Mouse (Mus musculus) adrenal gland, postnatal 10 days (tissue): Measurements from ENCODE around the gene Tspan15. TPM values are rescaled to one million over a fixed set of nuclear protein-coding genes. Genes with fewer than 3 reads are reported as not detected.

ENCODE experiments used
- DNase-seq: peaks from one replicate; pipeline ENCODE4 v3.0.0; 2021; ENCODE audit warnings: mixed read lengths
- long read RNA-seq, 2 experiments: library from polyadenylated mRNA; stranded (forward); transcript quantifications; one replicate each; pipeline ENCODE4 v2.0.0; 2021
- total RNA-seq, 2 experiments: library from RNA; stranded (reverse); gene quantifications; 2 replicates each; pipeline ENCODE4 v1.2.3; 2021

The Tspan15 gene
- 10 to 100 TPM; 16.4 to 23.6 TPM for total RNA-seq
- long read RNA-seq, experiment 1, transcript Tspan15-201 (8 exons, 3,638 nt), result major isoform, 61 of 75 reads
- long read RNA-seq, experiment 1, partial matches to known transcripts, result 1 of 75 reads
- long read RNA-seq, experiment 1, other reads (novel, unspliced or antisense), result 13 of 75 reads
- long read RNA-seq, experiment 2, transcript Tspan15-201 (8 exons, 3,638 nt), result major isoform, 64 of 78 reads
- long read RNA-seq, experiment 2, partial matches to known transcripts, result 3 of 78 reads
- long read RNA-seq, experiment 2, other reads (novel, unspliced or antisense), result 10 of 78 reads

GRCm38 (mm10) chr10:62230708-62231394 lies at the start of gene Tspan15:
Gene Tspan15, minus strand, starts transcription at chr10:62231251.
- peak; percentile 99 for DNase-seq

- no peak for DNase-seq
These were observed 48.6 kb upstream of the Tspan15 start for GRCm38 (mm10) chr10:62279671-62280070.

- no peak for DNase-seq
These were observed 48.0 kb upstream of the Tspan15 start for GRCm38 (mm10) chr10:62279066-62279465.

- no peak for DNase-seq
These were observed 46.6 kb upstream of the Tspan15 start for GRCm38 (mm10) chr10:62277499-62278293.

- peak; percentile 93 for DNase-seq
These were observed 44.2 kb upstream of the Tspan15 start for GRCm38 (mm10) chr10:62275235-62275634.

- DNase-seq, result no peak
These were observed 38.2 kb upstream of the Tspan15 start for GRCm38 (mm10) chr10:62269278-62269677.

- DNase-seq, result no peak
These were observed 33.2 kb upstream of the Tspan15 start for GRCm38 (mm10) chr10:62264299-62264698.

- DNase-seq, result peak; percentile 80
These were observed 30.2 kb upstream of the Tspan15 start for GRCm38 (mm10) chr10:62261115-62261886.

- no peak for DNase-seq
These were observed 27.2 kb upstream of the Tspan15 start for GRCm38 (mm10) chr10:62258298-62258697.

- peak; percentile 56 for DNase-seq
These were observed 21.6 kb upstream of the Tspan15 start for GRCm38 (mm10) chr10:62252496-62253235.

GRCm38 (mm10) chr10:62252000-62252488 lies 21.0 kb upstream of the Tspan15 start, which contains the start of gene Tacr2:
Gene Tacr2, plus strand, starts transcription at chr10:62252438.
- DNase-seq, result peak; percentile 78

- DNase-seq, result no peak
These were observed 16.8 kb upstream of the Tspan15 start for GRCm38 (mm10) chr10:62247815-62248214.

- DNase-seq, result no peak
These were observed 16.1 kb upstream of the Tspan15 start for GRCm38 (mm10) chr10:62247156-62247555.

- no peak for DNase-seq
These were observed 13.0 kb upstream of the Tspan15 start for GRCm38 (mm10) chr10:62244067-62244466.

- peak; percentile 78 for DNase-seq
These were observed 11.8 kb upstream of the Tspan15 start for GRCm38 (mm10) chr10:62242896-62243295.

- no peak for DNase-seq
These were observed 11.3 kb upstream of the Tspan15 start for GRCm38 (mm10) chr10:62242358-62242757.

- no peak for DNase-seq
These were observed 8.2 kb upstream of the Tspan15 start for GRCm38 (mm10) chr10:62239270-62239669.

GRCm38 (mm10) chr10:62238688-62239087 lies 7.6 kb upstream of the Tspan15 start:
- DNase-seq, result no peak

- DNase-seq, result no peak
These were observed 6.2 kb upstream of the Tspan15 start for GRCm38 (mm10) chr10:62237205-62237604.

- DNase-seq, result no peak
These were observed 5.1 kb upstream of the Tspan15 start for GRCm38 (mm10) chr10:62236165-62236564.

GRCm38 (mm10) chr10:62231811-62232210 lies 760 bp upstream of the Tspan15 start:
- peak; percentile 18 for DNase-seq
